Mouse (Mus musculus) lung, postnatal 10 days (tissue): ENCODE results near the gene Map4k4.
A peak's percentile ranks its signal among the peaks of the same experiment; 100 is the strongest.

Experiments used
- DNase-seq: peaks from one replicate; pipeline ENCODE4 v3.0.0; 2021

Map4k4 gene

GRCm38 (mm10) chr1:40051157-40051556, 150.4 kb downstream of the Map4k4 start:
- DNase-seq, result no peak

GRCm38 (mm10) chr1:40052156-40052555, 151.4 kb downstream of the Map4k4 start:
- no peak for DNase-seq

GRCm38 (mm10) chr1:40053071-40053470, 152.4 kb downstream of the Map4k4 start:
- DNase-seq, result no peak

GRCm38 (mm10) chr1:40055051-40055450, 154.3 kb downstream of the Map4k4 start:
- DNase-seq, result no peak

GRCm38 (mm10) chr1:40055963-40056362, 155.2 kb downstream of the Map4k4 start:
- no peak for DNase-seq

- DNase-seq, result no peak
These were observed 156.6 kb downstream of the Map4k4 start for GRCm38 (mm10) chr1:40057351-40057750.

- DNase-seq, result no peak
These were observed 157.3 kb downstream of the Map4k4 start for GRCm38 (mm10) chr1:40058013-40058412.

- DNase-seq, result peak; percentile 50
These were observed 158.5 kb downstream of the Map4k4 start for GRCm38 (mm10) chr1:40059122-40059774.

GRCm38 (mm10) chr1:40061359-40061758, 160.6 kb downstream of the Map4k4 start:
- no peak for DNase-seq

GRCm38 (mm10) chr1:40063409-40063808, 162.7 kb downstream of the Map4k4 start:
- no peak for DNase-seq

- no peak for DNase-seq
These were observed 163.8 kb downstream of the Map4k4 start for GRCm38 (mm10) chr1:40064508-40064907.

GRCm38 (mm10) chr1:40072558-40072957, 171.8 kb downstream of the Map4k4 start:
- DNase-seq, result no peak

GRCm38 (mm10) chr1:40073779-40074178, 173.1 kb downstream of the Map4k4 start, which contains the start of gene Il1r2:
Il1r2 (plus strand) TSS chr1:40074079.
- DNase-seq, result no peak
